Mouse (Mus musculus): ENCODE data around the gene Nbl1.

Nbl1 gene

DNA sequence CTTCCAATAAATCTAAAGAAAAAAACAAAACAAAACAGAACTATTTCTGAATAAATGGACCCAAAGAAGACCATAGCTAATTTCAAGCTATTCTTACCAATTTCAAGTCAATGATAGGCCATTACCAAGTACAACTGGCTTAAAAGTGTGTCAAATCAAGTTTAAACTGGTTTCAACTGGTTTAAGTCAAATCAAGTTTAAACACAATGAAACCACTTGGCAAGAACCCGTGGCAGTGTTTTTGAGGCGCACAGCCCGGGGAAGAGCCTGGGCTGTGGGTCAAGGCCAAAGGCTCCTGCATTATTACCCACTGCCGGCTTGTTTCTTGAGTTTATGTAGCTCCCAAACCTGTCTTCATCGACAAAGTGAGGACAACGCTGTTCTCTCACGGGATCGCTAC lies 7.5 kb upstream of the Nbl1 start:
- no peak for DNase-seq (ENCODE audit: low read depth)

- peak; percentile 53 for DNase-seq (ENCODE audit: low read depth)
Observed at GRCm38 (mm10) chr4:139096201-139096600, 3.4 kb upstream of the Nbl1 start.

DNA sequence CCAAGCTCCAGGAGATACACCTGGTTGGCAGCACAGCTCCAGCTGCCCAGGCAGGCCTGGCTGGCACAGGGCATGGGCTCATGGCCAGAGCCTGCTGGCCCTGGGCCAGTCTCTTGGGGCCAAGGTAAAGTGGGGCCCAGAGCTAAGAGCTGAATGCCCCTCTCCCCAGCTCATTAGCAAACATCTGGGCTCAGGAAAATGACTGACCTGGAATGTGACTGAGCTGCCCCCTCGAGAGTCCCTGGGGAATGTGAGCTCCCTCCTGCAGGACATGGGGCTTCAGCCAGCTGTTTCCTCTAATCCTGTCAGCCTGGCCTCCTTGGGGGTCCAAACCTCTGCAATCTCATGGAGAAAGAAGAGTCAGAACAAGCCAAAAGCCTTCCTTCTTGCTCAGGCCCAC lies 2.6 kb upstream of the Nbl1 start:
- DNase-seq (ENCODE audit: low read depth), result peak; percentile 51

GRCm38 (mm10) chr4:139093196-139093530 lies 370 bp upstream of the Nbl1 start:
- DNase-seq (ENCODE audit: low read depth), result no peak

GRCm38 (mm10) chr4:139091478-139092355 lies 1.1 kb downstream of the Nbl1 start:
- DNase-seq (ENCODE audit: low read depth), result peak; percentile 60

- DNase-seq (ENCODE audit: low read depth), result no peak
Observed at GRCm38 (mm10) chr4:139091066-139091465, 1.7 kb downstream of the Nbl1 start.

- DNase-seq (ENCODE audit: low read depth), result no peak
Observed at GRCm38 (mm10) chr4:139090303-139090940, 2.4 kb downstream of the Nbl1 start.

- DNase-seq (ENCODE audit: low read depth), result no peak
Observed at GRCm38 (mm10) chr4:139088982-139089671, 3.7 kb downstream of the Nbl1 start.

GRCm38 (mm10) chr4:139086984-139087383 lies 5.8 kb downstream of the Nbl1 start:
- no peak for DNase-seq (ENCODE audit: low read depth)

DNA sequence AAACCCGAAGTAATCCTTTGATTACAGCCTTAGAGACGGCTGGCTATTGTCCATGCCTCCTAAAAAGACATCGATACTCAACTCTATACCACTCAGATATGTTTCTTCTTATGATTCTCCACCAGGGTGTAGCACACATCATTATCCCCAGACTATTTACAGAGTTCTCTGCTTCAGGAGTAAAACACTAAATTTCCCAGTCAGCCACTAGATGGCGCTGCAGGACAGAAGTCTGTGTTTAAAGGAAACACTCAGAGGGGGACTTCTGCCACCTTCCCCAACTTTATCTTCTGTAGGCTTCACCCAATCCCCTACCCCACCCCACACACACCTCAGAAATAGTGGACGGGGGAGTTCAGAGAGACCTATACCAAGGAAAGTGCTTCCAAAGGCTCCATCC lies 6.8 kb downstream of the Nbl1 start:
- peak; percentile 93 for DNase-seq (ENCODE audit: low read depth)

GRCm38 (mm10) chr4:139085337-139085736 lies 7.5 kb downstream of the Nbl1 start:
- no peak for DNase-seq (ENCODE audit: low read depth)

- no peak for DNase-seq (ENCODE audit: low read depth)
Observed at GRCm38 (mm10) chr4:139082790-139083564, 9.8 kb downstream of the Nbl1 start.

- DNase-seq (ENCODE audit: low read depth), result no peak
Observed at GRCm38 (mm10) chr4:139081270-139081931, 11.4 kb downstream of the Nbl1 start.

GRCm38 (mm10) chr4:139080259-139080658 lies 12.5 kb downstream of the Nbl1 start:
- no peak for DNase-seq (ENCODE audit: low read depth)

- no peak for DNase-seq (ENCODE audit: low read depth)
Observed at GRCm38 (mm10) chr4:139079439-139079838, 13.4 kb downstream of the Nbl1 start.

DNA sequence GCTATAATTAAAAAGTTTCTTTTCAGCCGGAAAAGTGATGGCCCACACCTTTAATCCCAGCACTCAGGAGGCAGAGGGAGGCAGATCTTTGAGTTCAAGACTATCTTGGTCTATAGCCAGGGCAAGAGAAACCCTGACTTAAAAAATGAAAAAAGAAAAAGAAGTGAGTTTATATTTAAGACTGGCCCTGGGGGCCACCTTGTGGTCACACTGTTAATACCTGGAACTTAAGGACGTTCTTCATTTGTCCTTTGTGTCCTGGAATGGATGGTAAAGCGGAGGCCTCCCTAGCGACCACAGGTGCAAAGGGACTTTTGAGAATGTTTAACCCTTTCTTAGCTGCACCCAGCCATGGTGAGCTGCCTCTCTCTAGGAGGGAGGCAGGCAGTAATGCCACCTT lies 14.1 kb downstream of the Nbl1 start:
- peak; percentile 37 for DNase-seq (ENCODE audit: low read depth)

- peak; percentile 65 for DNase-seq (ENCODE audit: low read depth)
Observed at GRCm38 (mm10) chr4:139078313-139078712, 14.5 kb downstream of the Nbl1 start.

- DNase-seq (ENCODE audit: low read depth), result no peak
Observed at GRCm38 (mm10) chr4:139075915-139076314, 16.9 kb downstream of the Nbl1 start.

- no peak for DNase-seq (ENCODE audit: low read depth)
Observed at GRCm38 (mm10) chr4:139075041-139075711, 17.6 kb downstream of the Nbl1 start, which contains the start of gene Htr6. TSS of gene Htr6 (minus strand) at chr4:139075570.

GRCm38 (mm10) chr4:139074060-139074459 lies 18.7 kb downstream of the Nbl1 start:
- DNase-seq (ENCODE audit: low read depth), result no peak

DNA sequence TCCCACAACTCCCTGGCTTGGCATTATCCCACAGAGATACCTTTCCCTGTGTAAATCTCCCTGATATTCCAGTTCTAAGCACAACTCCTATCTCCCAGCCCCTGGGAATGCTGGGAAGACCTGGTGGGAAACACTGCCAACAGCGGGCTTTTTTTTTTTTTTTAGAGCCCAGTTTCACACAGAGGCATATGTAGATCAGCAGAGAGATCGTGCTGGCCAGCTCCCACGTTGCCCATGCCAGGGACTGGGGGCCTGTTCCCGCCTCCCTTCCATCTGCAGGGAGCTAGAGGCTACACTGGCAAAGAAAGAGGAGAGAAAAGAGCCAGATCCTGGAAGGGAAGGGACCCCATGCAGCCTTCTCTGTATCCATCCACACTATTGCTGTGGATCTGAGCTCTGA lies 24.5 kb downstream of the Nbl1 start:
- DNase-seq (ENCODE audit: low read depth), result no peak

Data from NIH3T3 (cell line).